Mouse (Mus musculus) lung, postnatal 0 days (tissue): ENCODE measurements around the gene Cercam.

ENCODE experiments used
- CTCF ChIP-seq: IDR thresholded peaks from 2 replicates; pipeline ENCODE4 v1.5.1; 2016; ENCODE audit warnings: antibody characterized with exemption, mild to moderate bottlenecking
- EP300 ChIP-seq: IDR thresholded peaks from 2 replicates; pipeline ENCODE4 v1.6.1; 2016; ENCODE audit warnings: antibody characterized with exemption, mild to moderate bottlenecking, control low read depth

DNA sequence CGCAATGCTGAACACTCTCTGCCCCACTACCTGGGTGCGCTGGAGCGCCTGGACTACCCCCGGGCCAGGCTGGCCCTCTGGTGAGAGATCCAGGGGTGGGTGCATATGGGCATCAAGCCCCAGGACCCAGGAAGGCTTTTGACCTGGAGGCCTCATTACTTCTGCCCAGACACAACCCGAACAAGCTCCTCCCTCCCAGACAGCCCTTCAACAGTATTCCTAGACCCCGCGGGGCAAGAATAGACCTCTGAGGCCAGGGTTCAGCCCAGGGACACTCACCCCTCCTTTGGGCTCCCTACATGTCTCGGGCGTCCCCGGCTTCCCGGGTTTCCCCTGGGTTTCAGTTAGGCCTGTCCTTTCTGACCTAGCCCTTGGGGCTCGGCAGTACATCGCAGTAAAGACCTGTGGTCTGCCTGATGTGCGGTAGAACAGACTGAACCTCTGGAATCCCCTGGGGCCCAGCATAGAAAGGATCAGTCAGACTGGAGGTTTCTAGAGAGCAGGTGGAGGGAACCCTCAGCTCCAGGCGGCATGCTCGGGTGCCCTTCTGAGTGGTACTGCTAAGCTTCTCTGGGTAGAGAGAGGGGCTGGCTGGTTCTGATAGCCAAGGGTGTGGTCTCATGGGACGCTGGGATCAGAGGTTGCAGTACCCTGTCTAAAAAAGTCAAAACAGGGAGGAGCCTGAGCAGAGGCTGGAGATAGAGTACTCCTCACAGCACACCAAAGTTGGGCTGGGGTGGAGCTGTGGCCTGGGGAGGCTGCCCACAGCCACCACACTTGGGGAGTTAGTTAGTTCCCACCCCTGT, 885 bp downstream of the Cercam start:
- TF ChIP-seq CTCF, result no peak
- TF ChIP-seq EP300, result no peak
